Mouse (Mus musculus) limb, embryonic 15.5 days (tissue): ENCODE results near the gene Gapdh. TPM values are rescaled to one million over a fixed set of nuclear protein-coding genes. Genes with fewer than 3 reads are reported as not detected.

Source experiments
- ATAC-seq: fragments of 200-750 bp; cut with Nextera tagmentation; 2 replicates; pipeline ENCODE4 v1.8.0; 2017; ENCODE audit warnings: low read depth, moderate TSS enrichment; ENCODE audit not compliant: insufficient number of reproducible peaks, low FRiP score, low TSS enrichment
- H3K27ac ChIP-seq: fragments of 300-500 bp; sonication (generic); 2 replicates; pipeline ENCODE4 v1.5.1; 2015; ENCODE audit warnings: moderate library complexity, mild to moderate bottlenecking, inconsistent platforms
- H3K27me3 ChIP-seq: fragments of 300-500 bp; sonication (generic); 2 replicates; pipeline ENCODE4 v1.6.1; 2015; ENCODE audit warnings: inconsistent platforms
- H3K36me3 ChIP-seq: fragments of 300-500 bp; sonication (generic); 2 replicates; pipeline ENCODE4 v1.6.1; 2015; ENCODE audit warnings: inconsistent platforms
- H3K4me1 ChIP-seq: fragments of 300-500 bp; sonication (generic); 2 replicates; pipeline ENCODE4 v1.6.1; 2015; ENCODE audit warnings: inconsistent platforms
- H3K4me2 ChIP-seq: fragments of 300-500 bp; sonication (generic); 2 replicates; pipeline ENCODE4 v1.6.1; 2015; ENCODE audit warnings: mild to moderate bottlenecking, inconsistent platforms
- H3K4me3 ChIP-seq: fragments of 300-500 bp; sonication (generic); 2 replicates; pipeline ENCODE4 v1.5.1; 2015; ENCODE audit warnings: mild to moderate bottlenecking, inconsistent platforms
- H3K9ac ChIP-seq: fragments of 300-500 bp; sonication (generic); 2 replicates; pipeline ENCODE4 v1.6.1; 2015; ENCODE audit warnings: inconsistent platforms
- H3K9me3 ChIP-seq: fragments of 300-500 bp; sonication (generic); 2 replicates; pipeline ENCODE4 v1.6.1; 2016; ENCODE audit warnings: inconsistent platforms
- WGBS: fragments of 180-500 bp; shearing (Covaris S2); methylation state at CpG from one replicate; pipeline ENCODE4 v1.1.7; 2015; 5-methylcytosine and 5-hydroxymethylcytosine counted together
- polyA plus RNA-seq: library from polyadenylated mRNA; unstranded; fragments of >200 nt; fragmentation: Nextera tagmentation; extraction: Ambion mirVana; gene quantifications from 2 replicates; pipeline ENCODE4 v1.2.1, GENCODE M21; 2015

The Gapdh gene
- polyA plus RNA-seq, 1 experiment from 2014 or later, result 1,547 TPM

DNA sequence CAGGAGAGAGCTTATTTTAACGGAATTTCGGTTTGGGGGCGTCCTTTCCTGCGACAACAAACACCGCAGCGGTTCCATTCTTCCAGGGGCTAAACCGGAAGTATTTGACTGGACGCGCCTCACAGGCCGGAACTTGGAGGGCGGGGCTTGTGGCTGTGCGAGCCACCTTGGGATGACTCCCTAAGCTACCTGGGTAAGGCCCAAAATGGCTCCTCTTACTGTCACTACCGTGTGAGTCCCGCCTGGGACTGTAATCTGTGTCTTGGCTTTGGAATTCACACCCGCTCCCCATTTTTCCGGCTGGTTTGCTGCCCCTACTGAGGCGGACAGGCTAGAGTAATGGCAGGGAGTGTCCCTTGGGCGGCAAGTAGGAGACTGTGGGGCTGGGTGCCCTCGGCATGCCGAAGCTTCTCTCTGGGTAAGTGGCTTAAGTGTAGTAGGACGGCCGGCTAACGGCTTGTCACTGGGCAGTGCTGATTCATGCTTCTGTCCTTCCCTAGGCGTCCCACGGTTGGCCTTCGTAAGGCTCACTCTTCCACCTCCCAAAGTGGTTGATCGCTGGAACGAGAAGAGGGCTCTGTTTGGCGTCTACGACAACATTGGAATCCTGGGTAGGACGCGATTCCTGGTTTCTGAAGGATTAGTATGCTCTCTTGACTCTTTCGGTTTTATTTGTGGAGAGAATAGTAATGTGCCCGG lies 25.9 kb upstream of the Gapdh start:
- H3K36me3 ChIP-seq, result peaks cover 44% of the 10 kb centered on the region
- peak overlapping the region; percentile 99 for H3K27ac ChIP-seq
- peak overlapping the region; percentile 74 for H3K4me3 ChIP-seq
- H3K27me3 ChIP-seq, result no peaks in the 10 kb centered on the region
- no peaks in the 10 kb centered on the region for H3K9me3 ChIP-seq
- peak overlapping the region; percentile 67 for H3K4me2 ChIP-seq
- peak overlapping the region; percentile 63 for H3K9ac ChIP-seq
- peak; percentile 92 for ATAC-seq
- H3K4me1 ChIP-seq, result peaks cover 11% of the 10 kb centered on the region
- under 1% methylated on average over 34 of the region's 34 CpGs for WGBS

DNA sequence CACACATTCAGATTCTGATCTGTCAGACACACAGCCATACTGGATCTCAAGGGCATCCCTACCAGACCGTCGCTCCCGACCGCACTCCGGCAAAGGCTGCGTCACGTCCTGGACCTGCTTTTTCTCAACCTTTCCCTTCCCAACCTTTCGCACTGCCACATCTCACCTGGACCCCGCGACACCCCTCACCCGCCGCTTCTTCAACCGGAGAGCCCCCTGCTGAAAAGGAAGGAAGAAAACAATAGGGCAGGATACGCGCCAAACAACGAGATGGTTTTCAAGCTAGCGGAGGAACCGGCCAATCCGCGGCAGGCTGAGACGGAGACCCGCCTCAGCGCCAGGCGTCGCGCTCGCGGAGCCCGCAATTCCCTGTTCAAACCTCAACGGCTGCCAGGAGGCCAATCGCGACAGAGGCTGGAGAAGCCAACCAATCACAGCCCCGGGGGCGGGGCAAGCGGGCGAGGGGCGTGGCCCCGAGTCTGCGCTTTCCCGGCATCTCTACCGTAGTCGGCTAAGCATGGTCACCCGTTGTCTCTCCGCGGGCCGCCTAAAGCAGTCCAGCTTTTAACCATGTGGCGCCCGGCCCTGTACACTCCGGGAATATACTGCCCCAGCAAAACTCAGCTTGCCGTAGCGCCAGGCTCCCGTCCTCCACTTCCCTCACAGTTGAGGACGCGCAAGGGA lies 25.2 kb upstream of the Gapdh start, which contains the start of the genes Ncapd2 and Mrpl51:
Gene Ncapd2, minus strand, starts transcription at position 370 of the 684 bp plus-strand sequence.
Gene Mrpl51, plus strand, starts transcription at position 470 of the 684 bp plus-strand sequence.
- peak within 1 kb of the TSS; percentile 99 for H3K27ac ChIP-seq

DNA sequence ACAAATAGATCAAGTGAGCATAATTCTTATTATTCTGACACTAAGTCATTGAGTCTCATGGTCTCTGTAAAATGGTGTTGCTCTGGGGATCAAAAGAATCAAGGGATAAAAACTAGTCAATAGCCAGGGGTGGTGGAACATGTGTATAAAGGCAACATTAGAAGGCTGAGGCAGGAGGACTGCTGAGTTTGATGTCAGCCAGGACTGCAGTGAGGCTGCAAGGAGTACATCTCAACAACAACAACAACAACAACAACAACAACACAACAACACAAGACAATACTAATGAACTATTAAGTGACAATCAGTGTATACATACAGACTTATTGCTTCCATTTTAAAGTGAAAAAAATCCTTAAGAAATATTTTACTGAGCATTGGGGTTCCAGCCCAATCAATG lies 24.5 kb upstream of the Gapdh start:
- Histone ChIP-seq H3K9me3 (no peaks in the 10 kb centered on the region), H3K4me1 (peaks cover 11% of the 10 kb centered on the region), H3K36me3 (peaks cover 57% of the 10 kb centered on the region), H3K4me3 (peak overlapping the region; percentile 74), H3K9ac (peak overlapping the region; percentile 45; the same call in 1 of the 2 replicates), H3K27ac (peak overlapping the region; percentile 99; the same call in 1 of the 2 replicates), H3K27me3 (no peaks in the 10 kb centered on the region), H3K4me2 (peak overlapping the region; percentile 67)
- no peak for ATAC-seq

More for the DNA sequence above, 25.2 kb upstream of the Gapdh start, which contains the start of the genes Ncapd2 and Mrpl51:
- Histone ChIP-seq H3K36me3 (peaks cover 51% of the 10 kb centered on the region), H3K4me3 (peak within 1 kb of the TSS; percentile 74), H3K9me3 (no peaks in the 10 kb centered on the region), H3K9ac (peak within 1 kb of the TSS; percentile 63), H3K4me2 (peak within 1 kb of the TSS; percentile 67), H3K4me1 (peaks cover 11% of the 10 kb centered on the region), H3K27me3 (no peaks in the 10 kb centered on the region)
- peak; percentile 96 for ATAC-seq
- under 1% methylated on average over 54 of the region's 54 CpGs for WGBS

DNA sequence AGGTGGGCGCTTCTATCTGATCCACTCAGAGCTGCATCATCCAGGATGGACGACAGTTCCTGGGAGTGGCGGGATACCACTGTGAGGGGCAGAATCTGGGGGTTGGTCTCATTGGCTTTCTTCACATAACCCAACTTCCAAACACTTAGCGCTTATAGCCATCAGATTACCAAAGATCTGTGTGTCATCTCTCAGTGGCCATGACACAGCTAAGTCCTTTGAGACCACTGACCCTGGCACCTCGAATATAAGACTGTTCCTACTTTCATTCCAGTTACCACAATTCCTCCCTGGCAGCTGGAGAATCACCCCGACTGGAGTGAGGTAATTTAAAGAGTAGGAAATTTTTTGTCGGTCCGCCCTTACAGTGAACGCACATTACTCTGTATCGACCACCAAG lies 19.9 kb upstream of the Gapdh start:
- Histone ChIP-seq H3K36me3 (peaks cover 80% of the 10 kb centered on the region), H3K27ac (no peak overlapping the region), H3K9ac (no peak overlapping the region), H3K4me1 (no peaks in the 10 kb centered on the region; the same call in 1 of the 2 replicates), H3K4me3 (no peak overlapping the region), H3K27me3 (no peaks in the 10 kb centered on the region), H3K9me3 (no peaks in the 10 kb centered on the region), H3K4me2 (no peak overlapping the region)
- WGBS, result 94% methylated on average over 10 of the region's 10 CpGs
- no peak for ATAC-seq

DNA sequence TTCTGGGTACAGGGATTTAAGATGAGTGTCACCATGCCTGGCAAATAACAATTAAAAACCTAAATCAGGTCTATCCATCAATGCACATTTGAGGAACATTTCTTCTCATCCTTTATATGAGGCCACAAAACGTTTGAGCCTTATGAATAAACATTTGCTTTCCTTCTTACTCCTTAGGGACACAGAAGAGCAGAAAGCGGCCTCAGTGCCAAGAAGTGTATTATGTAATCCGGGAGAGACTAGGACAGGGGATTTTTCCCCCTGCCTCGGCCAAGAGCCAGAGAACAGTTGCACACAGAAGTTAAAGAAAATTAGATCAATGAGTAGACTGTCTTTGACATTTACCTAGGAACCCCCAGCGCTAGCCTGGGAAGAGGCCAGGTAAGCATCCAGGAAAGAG lies 15.9 kb upstream of the Gapdh start:
- Histone ChIP-seq H3K27ac (no peak overlapping the region), H3K27me3 (no peaks in the 10 kb centered on the region), H3K4me1 (no peaks in the 10 kb centered on the region), H3K9ac (no peak overlapping the region), H3K9me3 (no peaks in the 10 kb centered on the region), H3K4me2 (no peak overlapping the region), H3K4me3 (no peak overlapping the region), H3K36me3 (peaks cover 96% of the 10 kb centered on the region)
- ATAC-seq, result no peak
- WGBS, result 79% methylated on average over 5 of the region's 5 CpGs

DNA sequence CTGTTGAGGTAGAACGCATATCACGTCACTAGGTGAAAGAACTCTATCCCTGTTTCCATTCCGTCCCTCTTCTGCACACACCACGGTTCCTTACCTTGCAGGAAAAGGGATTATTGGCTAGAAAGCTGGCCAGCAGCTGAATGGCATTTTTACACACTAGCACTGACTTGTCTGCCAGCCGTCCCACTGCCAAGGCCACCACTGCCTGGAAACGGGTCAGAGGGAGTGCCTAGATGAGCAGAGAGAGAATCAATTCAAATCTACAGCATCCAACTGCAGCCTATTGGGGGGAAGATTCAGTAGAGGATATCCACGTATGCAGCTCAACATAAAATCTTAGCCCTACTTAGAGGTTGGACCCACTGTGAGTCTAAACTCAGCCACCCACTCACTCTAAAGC lies 13.3 kb upstream of the Gapdh start:
- Histone ChIP-seq H3K36me3 (peaks cover 96% of the 10 kb centered on the region), H3K27me3 (no peaks in the 10 kb centered on the region), H3K4me1 (no peaks in the 10 kb centered on the region), H3K9me3 (no peaks in the 10 kb centered on the region), H3K4me2 (no peak overlapping the region), H3K9ac (no peak overlapping the region), H3K4me3 (no peak overlapping the region), H3K27ac (no peak overlapping the region)
- no peak for ATAC-seq
- 89% methylated on average over 7 of the region's 7 CpGs for WGBS

DNA sequence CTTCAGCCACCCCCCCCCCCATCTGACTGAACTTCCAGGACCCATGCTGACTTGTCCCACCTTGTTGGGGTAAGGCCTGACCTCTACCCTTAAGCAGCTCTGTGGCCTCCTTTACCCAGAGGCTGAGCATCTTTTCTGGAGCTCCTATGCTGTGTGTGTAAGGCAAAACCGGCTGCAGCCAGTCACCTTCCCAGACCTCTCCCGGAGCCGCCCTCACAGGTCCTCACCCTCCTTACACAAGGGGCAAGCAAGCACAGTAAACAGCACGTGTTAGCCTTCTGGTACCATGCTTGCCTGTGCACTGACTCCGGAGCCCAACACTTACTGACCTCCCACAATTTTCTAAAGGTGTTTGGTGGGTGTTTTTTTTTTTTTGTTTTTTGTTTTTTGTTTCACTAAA lies 9.2 kb upstream of the Gapdh start:
- H3K27ac ChIP-seq, result no peak overlapping the region
- peaks cover 98% of the 10 kb centered on the region for H3K36me3 ChIP-seq
- 91% methylated on average over 5 of the region's 5 CpGs for WGBS
- H3K4me2 ChIP-seq, result no peak overlapping the region
- H3K27me3 ChIP-seq, result no peaks in the 10 kb centered on the region
- no peak overlapping the region for H3K9ac ChIP-seq
- no peaks in the 10 kb centered on the region for H3K4me1 ChIP-seq
- no peak overlapping the region for H3K4me3 ChIP-seq
- ATAC-seq, result no peak
- H3K9me3 ChIP-seq, result no peaks in the 10 kb centered on the region

DNA sequence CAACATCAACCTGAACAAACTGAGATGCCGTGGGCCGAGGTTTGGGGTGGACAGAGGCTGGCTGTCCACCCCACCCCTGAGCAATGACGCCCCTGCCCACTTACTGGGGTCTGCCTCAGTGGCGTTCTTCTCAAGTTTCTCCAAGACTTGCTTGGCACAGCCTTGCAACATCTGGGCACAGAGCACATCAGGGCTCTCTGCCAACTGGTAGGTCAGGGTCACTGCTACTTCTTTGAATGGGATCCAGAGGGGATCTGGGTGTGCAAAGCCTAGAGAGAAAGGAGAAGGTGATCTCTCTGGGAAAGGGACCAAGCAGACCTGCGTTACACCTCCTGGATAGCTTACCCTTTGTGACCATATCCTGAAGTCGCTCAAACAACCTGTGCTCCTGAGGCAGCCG lies 7.0 kb upstream of the Gapdh start:
- no peak overlapping the region for H3K27ac ChIP-seq
- WGBS, result 89% methylated on average over 7 of the region's 7 CpGs

DNA sequence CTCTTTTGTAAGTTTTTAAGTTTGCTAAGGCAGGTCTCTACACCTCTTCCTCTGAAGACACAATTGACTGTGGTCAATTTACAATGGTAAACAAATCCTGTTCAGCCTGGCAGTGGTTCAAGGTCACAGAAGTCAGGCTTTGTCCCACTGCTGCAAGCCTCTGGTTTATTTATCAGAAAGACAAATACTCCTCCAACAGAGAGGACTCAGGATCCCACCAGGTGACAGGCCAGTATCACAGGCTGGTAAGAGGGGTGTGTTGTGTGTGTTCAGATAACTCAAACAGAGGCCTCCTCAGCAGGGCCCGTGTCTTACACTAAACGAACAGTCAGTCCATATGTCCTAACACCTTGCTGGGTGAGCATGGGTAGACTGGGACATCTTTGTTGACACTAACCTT lies 6.2 kb upstream of the Gapdh start:
- ATAC-seq, result no peak
- no peak overlapping the region for H3K9ac ChIP-seq
- no peak overlapping the region for H3K4me2 ChIP-seq
- H3K4me1 ChIP-seq, result peaks cover 3% of the 10 kb centered on the region
- H3K9me3 ChIP-seq, result no peaks in the 10 kb centered on the region
- H3K4me3 ChIP-seq, result no peak overlapping the region
- no peaks in the 10 kb centered on the region for H3K27me3 ChIP-seq
- no peak overlapping the region for H3K27ac ChIP-seq
- WGBS, result 91% methylated on average over 2 of the region's 2 CpGs
- peaks cover 98% of the 10 kb centered on the region for H3K36me3 ChIP-seq

More for the DNA sequence above, 7.0 kb upstream of the Gapdh start:
- Histone ChIP-seq H3K27me3 (no peaks in the 10 kb centered on the region), H3K9me3 (no peaks in the 10 kb centered on the region), H3K9ac (no peak overlapping the region), H3K36me3 (peaks cover 98% of the 10 kb centered on the region), H3K4me1 (no peaks in the 10 kb centered on the region), H3K4me2 (no peak overlapping the region), H3K4me3 (no peak overlapping the region)
- ATAC-seq, result no peak

DNA sequence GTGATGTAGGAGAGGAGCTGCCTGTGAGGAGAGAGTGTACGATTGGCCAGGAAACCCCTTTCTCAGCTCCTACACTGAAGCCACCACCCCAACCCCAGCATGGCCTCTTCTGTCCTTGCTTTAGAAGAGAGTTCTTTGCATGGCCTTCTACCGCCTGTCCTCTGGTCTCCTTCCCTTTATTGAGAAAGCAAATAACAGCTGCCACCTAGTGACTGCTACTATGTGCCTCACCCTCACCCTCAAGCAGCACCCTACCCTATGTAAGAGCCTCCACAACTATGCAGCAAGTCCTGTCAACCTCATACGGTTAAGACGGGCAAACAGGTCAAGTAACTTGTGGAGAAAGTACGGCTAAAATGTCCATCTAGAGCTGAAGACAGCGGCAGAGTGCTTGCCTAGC lies 3.9 kb upstream of the Gapdh start:
- H3K9me3 ChIP-seq, result no peaks in the 10 kb centered on the region
- H3K9ac ChIP-seq, result no peak overlapping the region
- peaks cover 19% of the 10 kb centered on the region for H3K4me1 ChIP-seq
- H3K27ac ChIP-seq, result no peak overlapping the region
- no peak for ATAC-seq
- no peaks in the 10 kb centered on the region for H3K27me3 ChIP-seq
- 79% methylated on average over 6 of the region's 6 CpGs for WGBS
- H3K36me3 ChIP-seq, result peaks cover 76% of the 10 kb centered on the region
- no peak overlapping the region for H3K4me2 ChIP-seq
- H3K4me3 ChIP-seq, result no peak overlapping the region

DNA sequence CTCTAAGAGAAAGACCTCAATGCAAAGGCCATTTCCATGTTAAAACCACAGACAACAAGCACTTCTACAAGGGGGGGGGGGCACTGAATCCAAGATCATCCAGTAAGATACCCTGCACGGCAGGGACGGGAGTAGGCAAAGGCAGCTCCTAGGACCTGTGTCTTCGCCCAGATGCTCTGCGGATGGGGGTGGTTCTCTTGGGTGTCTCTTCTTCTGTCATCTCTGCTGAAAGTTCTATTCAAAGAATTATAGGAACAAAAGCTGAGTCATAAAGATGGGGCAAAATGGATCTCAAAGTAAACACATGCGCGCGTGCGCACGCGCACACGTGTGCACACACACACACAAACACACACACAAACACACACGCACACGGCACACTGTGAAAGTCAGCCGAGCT lies 1.8 kb upstream of the Gapdh start:
- no peak overlapping the region for H3K4me2 ChIP-seq
- H3K36me3 ChIP-seq, result peaks cover 65% of the 10 kb centered on the region
- WGBS, result 90% methylated on average over 14 of the region's 14 CpGs
- no peak overlapping the region for H3K9ac ChIP-seq
- no peaks in the 10 kb centered on the region for H3K27me3 ChIP-seq
- H3K27ac ChIP-seq, result peak overlapping the region; percentile 94; the same call in 1 of the 2 replicates
- peaks cover 35% of the 10 kb centered on the region for H3K4me1 ChIP-seq
- H3K4me3 ChIP-seq, result no peak overlapping the region
- ATAC-seq, result no peak
- H3K9me3 ChIP-seq, result no peaks in the 10 kb centered on the region
